Mouse (Mus musculus): ENCODE measurements at regions not wholly inside any gene's neighbourhood (a gene's known extent, or its start where the extent isn't known, plus 50 kb on each side); places are given as distances from the start of the nearest gene placed in this dataset.
A peak's percentile ranks its signal among the peaks of the same experiment; 100 is the strongest.

DNA sequence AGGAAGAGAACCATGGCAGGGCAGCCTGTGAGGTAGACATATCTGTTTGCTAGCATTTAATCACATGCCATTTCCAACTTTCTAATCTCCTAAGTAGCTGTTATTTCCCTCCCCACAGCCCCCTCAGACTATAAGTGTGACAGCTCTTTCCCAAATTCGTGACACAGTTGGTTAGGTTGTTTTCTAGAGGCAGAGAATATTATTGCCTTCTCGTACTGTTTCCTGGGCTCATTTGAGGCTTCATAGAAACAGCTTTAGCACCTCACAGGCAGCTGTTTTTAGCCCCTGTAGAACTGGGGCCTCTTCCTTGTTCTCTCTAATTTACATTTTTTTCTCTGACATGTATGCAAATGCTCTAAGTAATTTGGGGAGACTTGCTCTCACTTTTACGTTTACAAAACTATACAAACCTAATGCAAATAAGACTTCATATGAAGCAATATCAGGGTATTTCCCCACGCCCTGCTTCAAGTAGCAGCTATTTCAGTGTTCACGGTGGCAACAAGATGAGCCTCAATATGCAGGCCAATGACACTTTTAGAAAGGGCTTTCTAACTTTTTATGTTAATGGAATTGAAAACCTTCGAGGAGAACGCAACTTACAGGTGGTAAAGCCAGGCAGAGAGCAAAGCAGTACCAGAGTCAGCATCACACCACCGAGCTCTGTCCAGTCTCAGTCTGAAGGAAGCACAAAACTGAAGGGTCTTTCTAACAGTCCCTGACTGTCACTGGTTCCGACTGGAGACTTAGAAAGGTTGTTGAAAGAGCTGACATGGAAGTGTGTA is 79.4 kb downstream of the Fam43a start:
- ATAC-seq (ENCODE audit: extremely low read depth, insufficient number of reproducible peaks, low FRiP score, poor library complexity, severe bottlenecking) = peak; percentile 78

DNA sequence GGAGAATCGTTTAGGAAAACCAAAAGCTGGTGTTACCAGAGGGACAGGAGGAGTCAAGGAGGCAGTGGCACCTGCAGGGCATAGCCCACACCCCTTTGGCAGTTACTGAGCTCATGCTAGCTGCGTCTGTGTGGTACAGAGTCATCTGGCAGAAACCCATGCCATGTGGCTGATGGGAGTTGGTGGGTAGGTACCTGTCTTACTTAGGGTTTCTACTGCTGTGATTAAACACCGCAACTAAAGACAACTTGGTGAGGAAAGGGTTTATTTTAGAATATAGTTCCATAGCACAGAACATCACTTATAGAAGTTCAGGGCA is 79.9 kb downstream of the Fam43a start:
- no peak for ATAC-seq (ENCODE audit: extremely low read depth, insufficient number of reproducible peaks, low FRiP score, poor library complexity, severe bottlenecking)

DNA sequence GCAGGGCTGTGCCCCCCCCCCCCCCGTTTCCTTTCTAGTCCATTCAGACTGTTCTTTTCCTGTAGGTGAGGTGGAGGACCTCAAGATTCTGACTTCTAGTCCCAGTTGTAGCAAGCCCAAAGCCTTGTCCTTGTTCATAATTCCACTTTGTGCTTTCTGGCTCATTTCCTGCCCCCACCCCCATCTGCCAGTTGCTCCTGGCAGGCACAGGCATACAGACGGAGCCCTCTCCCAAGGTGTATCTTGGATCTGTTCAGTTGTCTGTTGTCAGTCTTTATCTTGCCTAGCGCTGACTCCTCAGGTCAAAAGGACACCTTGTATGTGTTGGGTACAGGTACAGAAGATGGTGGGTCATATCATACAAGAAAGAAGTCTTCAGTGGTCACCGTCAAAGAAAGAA is 81.9 kb downstream of the Fam43a start:
- ATAC-seq (ENCODE audit: extremely low read depth, insufficient number of reproducible peaks, low FRiP score, poor library complexity, severe bottlenecking) = no peak

DNA sequence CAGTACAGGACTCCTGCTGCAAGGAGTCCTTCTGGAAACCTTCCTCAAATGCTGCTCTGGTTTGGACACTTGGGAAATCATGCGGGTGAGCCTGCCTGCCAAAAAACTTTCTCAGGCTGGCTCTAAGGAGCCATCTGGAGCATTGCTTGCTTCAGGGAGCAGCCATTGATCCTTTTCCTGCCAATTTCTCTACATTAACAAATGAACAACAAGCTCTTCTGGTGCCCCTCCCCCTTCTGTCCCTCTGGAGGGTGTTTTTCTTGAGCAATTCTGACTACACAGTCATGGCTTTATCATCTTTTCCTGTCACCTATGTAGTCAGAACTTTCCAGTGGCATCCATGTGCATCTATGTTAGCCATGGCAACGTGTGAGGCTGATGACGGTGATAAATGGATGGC is 84.5 kb downstream of the Fam43a start:
- no peak for ATAC-seq (ENCODE audit: extremely low read depth, insufficient number of reproducible peaks, low FRiP score, poor library complexity, severe bottlenecking)

DNA sequence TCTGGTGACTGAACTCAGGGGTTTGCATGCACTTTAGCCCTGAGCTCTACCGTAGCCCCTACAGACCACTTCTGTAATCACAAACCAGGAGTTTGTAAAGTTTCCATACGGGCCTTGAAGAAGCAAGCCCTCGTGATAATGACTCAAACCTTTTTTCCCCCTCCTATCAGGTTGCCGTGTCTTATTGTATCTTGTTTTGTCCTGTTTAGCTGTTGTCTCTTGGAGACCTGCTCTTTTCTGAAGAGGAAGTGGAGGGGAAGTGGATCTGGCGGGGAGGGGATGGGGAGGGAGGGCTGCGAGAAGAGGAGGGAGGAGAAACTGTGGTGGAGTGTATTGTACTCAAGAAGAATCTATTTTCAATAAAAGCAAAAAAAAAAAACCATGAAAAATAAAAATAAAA is 87.0 kb downstream of the Fam43a start:
- ATAC-seq (ENCODE audit: extremely low read depth, insufficient number of reproducible peaks, low FRiP score, poor library complexity, severe bottlenecking) = peak; percentile 57

DNA sequence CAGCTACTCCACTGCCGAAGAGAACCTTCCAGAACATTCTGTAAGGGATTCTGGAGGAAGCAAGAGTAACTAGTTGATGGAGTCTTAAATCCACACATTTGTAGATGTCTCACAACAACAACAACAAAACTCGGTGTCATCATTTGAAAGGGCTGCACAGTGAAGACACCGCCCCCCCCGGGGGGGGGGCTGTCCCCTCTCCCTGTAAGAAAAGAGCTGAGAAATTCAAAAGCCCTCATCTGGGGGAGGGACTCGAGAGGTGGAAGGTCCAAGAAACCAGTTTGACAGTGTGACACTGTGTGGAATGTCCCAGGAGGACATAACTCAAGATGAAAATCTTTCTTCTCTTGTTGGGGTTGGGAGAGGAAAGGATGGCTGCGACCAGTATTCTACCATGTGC is 87.7 kb downstream of the Fam43a start:
- ATAC-seq (ENCODE audit: extremely low read depth, insufficient number of reproducible peaks, low FRiP score, poor library complexity, severe bottlenecking) = no peak

DNA sequence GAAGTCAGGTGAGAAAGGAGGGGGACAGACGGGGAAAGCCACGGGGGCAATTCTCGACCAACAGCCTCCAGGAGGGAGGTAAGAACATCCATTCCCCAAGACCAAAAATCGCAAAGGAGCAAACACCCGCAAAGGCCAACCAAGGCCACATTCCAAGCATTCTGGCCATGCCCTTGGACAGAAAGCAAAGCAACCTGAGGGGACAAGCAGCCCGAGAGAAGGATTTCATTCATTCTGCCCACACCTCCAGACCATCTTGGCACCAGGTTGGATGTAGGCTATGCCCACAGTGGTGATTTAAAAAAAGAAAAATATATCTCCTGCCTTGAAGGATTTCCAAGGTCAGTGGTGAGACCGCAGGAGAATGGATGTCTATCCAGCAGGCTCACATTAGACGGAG is 88.2 kb downstream of the Fam43a start:
- ATAC-seq (ENCODE audit: extremely low read depth, insufficient number of reproducible peaks, low FRiP score, poor library complexity, severe bottlenecking) = no peak

DNA sequence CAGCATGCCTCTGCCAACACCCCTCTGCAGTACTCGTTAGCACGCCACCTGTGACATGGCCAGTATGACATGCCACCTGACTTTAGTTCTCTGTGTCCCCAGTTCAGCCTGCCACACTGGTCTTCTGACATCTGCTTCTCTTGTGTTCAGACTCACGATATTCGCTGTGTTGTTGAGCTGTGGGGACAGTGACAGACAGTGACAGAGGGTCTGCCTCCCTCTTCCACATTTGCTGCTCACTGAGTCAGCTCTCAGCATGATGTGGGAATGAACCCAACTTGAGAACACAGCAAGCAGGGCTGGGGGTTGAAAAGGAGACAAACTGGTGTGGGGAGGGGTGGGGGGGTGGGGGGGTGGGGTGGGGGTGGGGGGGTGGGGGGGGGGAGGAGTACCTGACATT is 91.0 kb downstream of the Fam43a start:
- no peak for ATAC-seq (ENCODE audit: extremely low read depth, insufficient number of reproducible peaks, low FRiP score, poor library complexity, severe bottlenecking)

DNA sequence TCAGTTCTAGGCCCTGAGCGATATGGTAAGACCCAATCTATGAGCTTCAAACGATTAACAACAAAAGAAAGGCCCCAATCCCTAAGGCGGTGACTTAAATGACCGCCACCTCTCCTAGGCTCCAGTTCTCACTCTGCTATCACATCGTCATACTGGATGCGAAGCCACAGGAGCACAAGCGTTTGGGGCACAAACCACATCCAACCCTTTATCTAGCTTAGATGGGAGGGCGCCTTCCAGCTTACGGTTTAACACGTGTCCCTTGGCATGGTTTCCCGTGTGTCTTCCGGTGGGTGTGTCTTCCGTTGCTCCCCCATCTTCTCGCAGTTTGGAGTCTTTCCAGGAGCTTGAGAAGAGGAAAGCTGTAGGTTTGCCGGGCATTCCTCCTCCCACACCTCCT is 92.4 kb downstream of the Fam43a start:
- no peak for ATAC-seq (ENCODE audit: extremely low read depth, insufficient number of reproducible peaks, low FRiP score, poor library complexity, severe bottlenecking)

DNA sequence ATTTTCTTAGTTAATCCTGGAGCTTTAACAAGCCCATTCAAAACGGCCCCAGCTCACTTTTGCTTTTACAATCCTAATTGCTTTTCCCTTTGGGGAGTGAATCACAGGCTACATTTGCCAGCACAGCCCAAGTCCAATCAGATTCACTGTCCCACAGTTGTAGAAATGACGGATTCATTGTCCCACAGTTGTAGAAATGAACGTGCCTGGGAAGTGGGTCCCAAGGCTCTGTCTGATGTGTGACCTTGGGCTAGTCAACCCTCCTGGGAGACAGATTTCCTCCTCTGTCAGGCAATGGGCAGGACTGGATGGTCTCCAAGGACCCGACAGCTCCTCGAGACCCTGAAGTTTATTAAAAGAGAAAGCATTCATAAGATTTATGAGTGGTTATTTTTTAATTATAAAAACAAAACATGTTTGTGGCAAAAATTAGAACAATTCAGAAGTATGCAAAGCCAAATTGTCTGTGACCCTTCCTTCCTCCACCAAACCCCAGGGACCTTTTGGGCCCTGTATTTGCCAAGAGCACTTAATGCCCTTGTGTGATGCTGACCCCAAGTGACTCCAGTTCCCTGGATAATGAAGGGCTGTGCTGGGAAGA is 93.1 kb downstream of the Fam43a start:
- no peak for ATAC-seq (ENCODE audit: extremely low read depth, insufficient number of reproducible peaks, low FRiP score, poor library complexity, severe bottlenecking)

DNA sequence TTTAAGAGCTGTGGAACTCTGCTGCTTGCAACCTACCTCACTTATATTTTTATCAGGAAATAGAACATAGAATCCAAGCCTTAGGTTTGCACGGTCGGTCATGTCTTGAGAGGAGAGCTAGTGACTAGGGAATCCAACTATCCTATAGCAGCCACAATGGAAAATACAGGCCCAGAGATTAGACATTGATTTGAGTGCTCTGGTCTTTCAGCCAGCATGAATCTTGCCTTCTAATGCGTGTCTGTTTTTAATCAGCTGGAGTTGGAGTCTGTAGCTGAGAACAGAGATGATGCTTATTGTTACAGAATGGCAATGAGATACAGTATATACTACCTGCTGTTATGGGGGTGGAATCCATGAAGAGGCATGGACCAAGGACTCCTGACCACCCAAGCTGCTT is 93.7 kb downstream of the Fam43a start:
- no peak for ATAC-seq (ENCODE audit: extremely low read depth, insufficient number of reproducible peaks, low FRiP score, poor library complexity, severe bottlenecking)

DNA sequence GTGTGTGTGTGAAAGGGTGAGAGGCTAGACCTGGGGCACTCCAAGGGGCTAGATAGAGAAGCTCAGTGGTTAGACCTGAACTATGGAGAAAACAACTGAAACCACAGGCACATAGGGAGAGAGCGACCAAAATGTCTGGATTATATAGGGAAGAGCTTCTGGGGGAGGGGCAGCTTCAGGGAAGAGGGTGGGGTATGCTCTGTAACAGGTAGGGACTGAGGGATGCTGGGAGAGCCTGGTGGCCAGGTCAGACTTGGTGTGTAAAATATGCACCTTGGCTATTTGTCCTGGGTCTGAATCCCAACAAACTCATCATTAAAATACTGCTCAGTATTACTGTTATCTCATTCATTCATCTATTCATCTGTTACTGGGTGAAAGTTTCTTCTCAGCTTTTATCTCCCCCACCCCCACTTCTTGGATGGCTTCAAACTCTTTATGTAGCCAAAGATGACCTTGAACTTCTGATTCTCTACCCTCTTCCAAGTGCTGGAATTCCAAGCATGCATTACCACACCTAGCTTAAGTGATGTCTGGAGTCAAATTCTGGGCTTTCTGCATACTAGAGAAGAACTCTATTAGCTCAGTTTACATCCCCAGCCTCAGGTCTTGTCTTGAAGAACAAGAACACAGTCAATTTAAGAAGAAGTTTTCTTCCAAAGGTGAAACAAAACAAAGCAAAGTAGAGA is 94.5 kb downstream of the Fam43a start:
- no peak for ATAC-seq (ENCODE audit: extremely low read depth, insufficient number of reproducible peaks, low FRiP score, poor library complexity, severe bottlenecking)

DNA sequence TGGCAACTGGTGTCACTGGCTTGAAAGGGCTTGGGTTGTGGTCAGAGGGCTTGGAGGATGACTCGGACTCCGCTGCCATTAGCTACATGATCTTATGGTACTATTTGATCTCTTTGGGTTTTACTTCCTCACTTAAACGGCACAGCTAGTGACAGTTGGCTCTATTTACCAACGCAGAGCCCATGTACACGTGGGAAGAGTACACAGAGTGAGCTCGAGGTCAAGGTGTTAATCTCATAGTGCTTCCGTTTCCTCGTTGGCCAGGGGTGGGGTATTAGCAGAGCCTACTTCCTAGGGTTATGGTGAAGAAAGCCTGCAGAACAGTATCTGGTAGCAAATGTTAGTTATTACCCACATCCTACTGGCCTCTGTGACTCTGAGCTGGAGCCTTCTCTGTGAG is 96.2 kb downstream of the Fam43a start:
- no peak for ATAC-seq (ENCODE audit: extremely low read depth, insufficient number of reproducible peaks, low FRiP score, poor library complexity, severe bottlenecking)

DNA sequence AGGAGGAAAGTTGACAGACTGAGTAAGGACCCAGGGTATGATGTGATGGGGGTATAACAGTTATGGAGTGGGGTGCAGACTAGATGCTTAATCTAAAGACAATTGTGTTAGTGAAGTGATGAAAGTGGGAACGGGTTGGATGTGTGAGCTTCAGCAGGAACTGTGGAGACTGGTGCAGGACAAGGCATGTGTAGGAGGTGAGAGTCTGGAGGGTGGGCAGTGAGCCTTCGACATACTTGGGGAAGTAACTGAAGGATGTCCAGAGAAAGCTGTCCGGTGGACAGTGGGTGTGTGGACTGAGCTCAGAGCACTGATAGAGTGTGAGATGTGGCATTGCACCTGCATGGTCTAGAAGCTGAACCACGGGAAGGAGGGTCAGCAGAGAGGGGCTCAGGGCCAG is 97.7 kb downstream of the Fam43a start:
- ATAC-seq (ENCODE audit: extremely low read depth, insufficient number of reproducible peaks, low FRiP score, poor library complexity, severe bottlenecking) = no peak

DNA sequence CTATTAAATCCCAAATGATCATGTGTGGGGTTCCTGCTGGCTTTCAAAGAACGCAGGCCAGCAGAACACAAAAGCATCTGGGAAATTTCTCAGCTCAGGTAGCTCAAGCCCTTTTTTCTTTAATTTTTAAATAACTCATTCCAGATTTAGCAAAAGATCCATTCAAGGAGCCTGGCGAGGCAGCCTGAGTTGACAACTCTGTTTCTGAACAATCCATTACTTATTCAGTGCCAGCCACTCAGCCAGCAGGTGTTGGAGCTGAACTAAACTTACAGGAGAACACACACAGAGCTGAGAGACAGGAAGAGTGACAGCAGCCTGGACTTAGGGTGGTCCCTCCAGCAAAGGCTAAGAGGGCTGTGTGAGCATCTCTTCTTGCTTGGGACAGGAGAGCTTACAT is 98.3 kb downstream of the Fam43a start:
- no peak for ATAC-seq (ENCODE audit: extremely low read depth, insufficient number of reproducible peaks, low FRiP score, poor library complexity, severe bottlenecking)

DNA sequence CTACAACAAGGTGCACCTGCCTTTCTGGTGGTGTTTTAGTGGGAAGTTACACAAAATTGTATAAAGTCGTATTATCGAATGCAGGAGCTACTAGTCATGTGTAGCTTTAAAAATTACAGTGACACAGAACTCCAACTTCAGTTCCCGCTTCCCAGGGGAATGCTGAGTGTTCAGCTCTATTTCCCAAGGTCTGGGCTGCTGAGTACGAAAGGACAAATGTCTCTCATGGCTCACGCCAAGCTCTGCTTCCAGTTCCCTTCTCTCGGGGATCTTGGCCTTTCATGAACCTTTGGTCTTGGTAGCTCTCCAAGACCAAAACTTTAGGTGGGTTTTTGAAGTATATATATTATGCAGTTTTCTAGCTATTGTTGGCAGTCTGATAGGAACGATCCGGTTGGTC is 104.3 kb downstream of the Fam43a start:
- no peak for ATAC-seq (ENCODE audit: extremely low read depth, insufficient number of reproducible peaks, low FRiP score, poor library complexity, severe bottlenecking)

DNA sequence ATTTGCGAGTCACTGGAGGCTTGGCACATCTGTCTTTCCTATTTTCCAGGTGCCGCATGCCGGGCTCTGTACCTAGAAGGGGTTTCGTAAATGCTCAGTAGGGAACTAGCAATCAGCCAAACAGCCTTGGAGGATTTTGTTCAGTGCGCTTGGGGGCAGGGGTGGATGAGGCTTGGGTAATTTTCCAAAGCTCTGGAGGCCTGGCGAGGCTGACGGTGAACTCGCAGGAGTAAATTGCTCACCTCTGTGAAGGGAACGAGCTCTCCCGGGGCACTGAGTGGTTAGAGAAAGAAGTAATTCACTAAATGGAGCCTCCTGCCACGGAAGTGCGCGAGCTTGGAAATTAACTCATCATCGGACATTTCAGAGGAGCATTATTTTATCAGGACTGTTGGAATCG is 110.0 kb downstream of the Fam43a start:
- ATAC-seq (ENCODE audit: extremely low read depth, insufficient number of reproducible peaks, low FRiP score, poor library complexity, severe bottlenecking) = no peak

DNA sequence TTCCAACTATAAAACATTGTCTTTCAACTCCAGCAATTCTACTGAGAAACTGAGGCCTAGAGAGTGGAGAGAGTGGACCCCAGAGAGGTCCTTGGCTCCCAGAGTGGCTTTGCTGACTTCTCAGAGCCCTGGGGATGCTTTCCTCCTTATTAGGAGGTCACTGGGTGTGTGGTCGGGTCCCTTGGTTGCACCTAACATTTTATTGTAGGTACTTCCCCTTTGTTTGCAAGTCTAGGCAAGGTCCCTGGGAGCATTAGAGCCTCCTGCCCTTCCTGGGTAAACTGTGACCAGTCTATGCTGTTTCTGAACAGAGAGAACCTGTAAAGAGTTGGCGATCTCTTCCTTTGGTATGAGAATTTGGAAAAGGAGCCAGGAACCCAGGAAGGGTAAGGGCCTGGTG is 110.5 kb downstream of the Fam43a start:
- ATAC-seq (ENCODE audit: extremely low read depth, insufficient number of reproducible peaks, low FRiP score, poor library complexity, severe bottlenecking) = no peak

DNA sequence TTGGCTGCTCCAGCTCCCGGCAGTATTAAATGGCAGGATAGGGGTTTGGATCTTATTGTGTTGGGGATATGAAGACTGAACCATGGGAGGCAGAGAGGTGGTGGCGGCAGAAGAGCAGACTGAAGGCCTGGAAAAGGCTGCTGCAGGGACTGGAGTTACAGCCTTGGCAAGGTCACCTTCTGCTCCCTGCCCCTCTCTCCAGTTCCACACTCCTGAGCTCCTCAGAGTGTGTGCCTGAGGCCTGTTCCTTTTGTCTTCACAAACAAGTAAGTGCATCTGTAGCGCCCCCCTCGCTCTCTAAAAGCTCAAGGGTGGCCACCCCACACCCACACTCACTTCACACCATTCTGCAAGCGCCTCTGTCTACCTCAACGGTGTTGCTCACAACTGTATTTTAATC is 113.0 kb downstream of the Fam43a start:
- ATAC-seq (ENCODE audit: extremely low read depth, insufficient number of reproducible peaks, low FRiP score, poor library complexity, severe bottlenecking) = no peak

DNA sequence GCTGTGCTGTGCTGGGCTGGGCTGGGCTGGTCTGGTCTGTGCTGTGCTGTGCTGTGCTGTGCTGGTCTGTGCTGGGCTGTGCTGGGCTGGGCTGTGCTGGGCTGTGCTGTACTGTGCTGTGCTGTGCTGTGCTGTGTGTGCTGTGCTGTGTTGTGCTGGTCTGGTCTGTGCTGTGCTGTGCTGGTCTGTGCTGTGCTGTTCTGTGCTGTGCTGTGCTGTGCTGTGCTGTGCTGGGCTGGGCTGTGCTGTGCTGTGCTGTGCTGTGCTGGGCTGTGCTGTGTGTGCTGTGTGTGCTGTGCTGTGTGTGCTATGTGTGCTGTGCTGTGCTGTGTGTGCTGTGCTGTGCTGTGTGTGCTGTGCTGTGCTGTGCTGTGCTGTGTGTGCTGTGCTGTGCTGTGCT is 118.1 kb downstream of the Fam43a start:
- 0 out of 2 replicates have a peak, but pooled peaks have one; percentile 39 for ATAC-seq (ENCODE audit: extremely low read depth, insufficient number of reproducible peaks, low FRiP score, poor library complexity, severe bottlenecking)

DNA sequence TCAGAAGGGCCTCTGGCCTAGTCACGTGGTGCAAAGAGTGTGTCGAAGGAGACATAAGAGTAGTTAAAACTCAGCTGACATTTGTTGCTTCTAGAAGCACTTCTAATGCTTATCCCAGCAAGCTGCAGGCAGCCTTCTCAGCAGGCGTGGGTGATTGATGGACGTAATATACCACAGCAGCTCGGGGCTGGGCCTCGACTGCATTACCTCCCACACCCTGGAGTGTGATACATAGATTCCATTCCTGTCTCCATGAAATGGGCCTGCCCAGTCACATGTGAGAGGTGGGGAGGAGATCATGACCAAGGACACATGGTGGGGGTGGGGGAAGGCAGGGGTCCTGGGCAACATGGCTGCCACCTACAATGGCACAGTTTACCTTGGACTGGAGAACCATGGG is 121.3 kb downstream of the Fam43a start:
- ATAC-seq (ENCODE audit: extremely low read depth, insufficient number of reproducible peaks, low FRiP score, poor library complexity, severe bottlenecking) = no peak
